Mouse (Mus musculus): ENCODE measurements around the gene Gcc1.

DNA sequence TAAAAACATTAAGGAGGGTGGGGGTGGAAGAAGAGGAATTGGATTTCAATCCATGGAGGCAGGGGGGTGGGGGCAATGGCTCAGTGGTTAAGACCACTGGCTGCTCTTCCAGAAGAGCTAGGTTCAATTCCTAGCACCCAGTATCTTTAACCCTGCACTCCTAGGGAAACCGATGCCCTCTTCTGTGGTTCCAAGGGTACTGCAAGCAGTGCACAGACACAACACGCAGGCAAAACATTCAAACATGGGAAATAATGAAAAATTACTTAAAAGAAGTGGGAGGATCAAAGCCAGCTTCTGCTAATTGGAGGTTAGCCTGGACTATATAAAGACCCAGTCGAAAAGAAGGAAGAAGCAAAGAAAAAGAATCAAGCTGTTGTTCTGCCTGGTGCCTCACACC, 29.5 kb downstream of the Gcc1 start:
- TF ChIP-seq CTCF (IDR thresholded peaks at IDR 0.05; ENCODE audit: low read depth, low read length) (no peak), POLR2A (IDR thresholded peaks at IDR 0.05; ENCODE audit: borderline replicate concordance, low read depth, low read length) (no peak)
